Mouse (Mus musculus): Measurements from ENCODE around the gene Hip1.

GRCm38 (mm10) chr5:135485289-135485688 is 59.6 kb downstream of the Hip1 start:
- TF ChIP-seq GATA1 (IDR thresholded peaks at IDR 0.05; ENCODE audit: borderline replicate concordance, low read length) (no peak), FLI1 (IDR thresholded peaks at IDR 0.05; ENCODE audit: low read length) (no peak)
